Mouse (Mus musculus) kidney, postnatal 0 days (tissue): ENCODE results near the gene Nrxn2. TPM values are rescaled to one million over a fixed set of nuclear protein-coding genes. Genes with fewer than 3 reads are reported as not detected.

Source experiments
- ATAC-seq: fragments of 200-750 bp; cut with Nextera tagmentation; replicated peaks from 2 replicates; pipeline ENCODE4 v1.8.0; 2017; ENCODE audit warnings: low read depth, moderate number of reproducible peaks, moderate TSS enrichment, moderate library complexity; ENCODE audit not compliant: low FRiP score
- DNase-seq: peaks from one replicate; pipeline ENCODE4 v3.0.0-alpha.2; 2016; ENCODE audit warnings: low spot score
- H3K27ac ChIP-seq: fragments of 300-500 bp; sonication (generic); 2 replicates; pipeline ENCODE4 v1.5.1; 2014; ENCODE audit warnings: mild to moderate bottlenecking
- H3K27me3 ChIP-seq: fragments of 300-500 bp; sonication (generic); 2 replicates; pipeline ENCODE4 v1.6.1; 2014; ENCODE audit warnings: low read length, mixed read lengths; ENCODE audit not compliant: insufficient read depth
- H3K36me3 ChIP-seq: fragments of 300-500 bp; sonication (generic); 2 replicates; pipeline ENCODE4 v1.6.1; 2014; ENCODE audit warnings: low read length, mixed read lengths; ENCODE audit not compliant: insufficient read depth
- H3K4me1 ChIP-seq: fragments of 300-500 bp; sonication (generic); replicated peaks from 2 replicates; pipeline ENCODE4 v1.6.1; 2014; ENCODE audit warnings: antibody characterized with exemption, low read length, mixed read lengths; ENCODE audit not compliant: insufficient read depth
- H3K4me2 ChIP-seq: fragments of 300-500 bp; sonication (generic); 2 replicates; pipeline ENCODE4 v1.6.1; 2014; ENCODE audit warnings: mild to moderate bottlenecking, low read length, moderate library complexity, mixed read lengths
- H3K4me3 ChIP-seq: fragments of 300-500 bp; sonication (generic); replicated peaks from 2 replicates; pipeline ENCODE4 v1.5.1; 2014; ENCODE audit warnings: low read depth, low read length
- H3K9ac ChIP-seq: fragments of 300-500 bp; sonication (generic); 2 replicates; pipeline ENCODE4 v1.6.1; 2014; ENCODE audit warnings: low read depth, low read length
- H3K9me3 ChIP-seq: fragments of 300-500 bp; sonication (generic); replicated peaks from 2 replicates; pipeline ENCODE4 v1.6.1; 2016; ENCODE audit warnings: low read length, inconsistent platforms, mixed read lengths
- CTCF ChIP-seq: IDR thresholded peaks from 2 replicates; pipeline ENCODE4 v1.5.1; 2016; ENCODE audit warnings: antibody characterized with exemption, low read depth, mild to moderate bottlenecking, moderate library complexity
- WGBS: fragments of 180-500 bp; shearing (Covaris S2); extraction: QIAGEN DNeasy Blood & Tissue Kit; methylation state at CpG from one replicate; pipeline ENCODE4 v1.1.7; 2014; 5-methylcytosine and 5-hydroxymethylcytosine counted together
- polyA plus RNA-seq: library from polyadenylated mRNA; unstranded; fragments of >200 nt; fragmentation: Nextera tagmentation; extraction: Ambion mirVana; gene quantifications from 2 replicates; pipeline ENCODE4 v1.2.1, GENCODE M21; 2015

Gene Nrxn2
- polyA plus RNA-seq: 5.9 and 6.7 TPM in 2 replicates

- under 1% methylated on average over 38 of the region's 46 CpGs for WGBS
- H3K4me1 ChIP-seq: peaks cover 3% of the 10 kb centered on the region; the same call in 1 of the 2 replicates
- ATAC-seq: peak; percentile 83
- DNase-seq: peak; percentile 88
- no peak within 1 kb of the TSS for H3K27ac ChIP-seq
- H3K4me3 ChIP-seq: peak within 1 kb of the TSS; percentile 41
- no peak within 1 kb of the TSS for H3K9ac ChIP-seq
- peaks cover 25% of the 10 kb centered on the region for H3K27me3 ChIP-seq
- TF ChIP-seq CTCF: peak; percentile 89
- H3K4me2 ChIP-seq: peak within 1 kb of the TSS; percentile 82
- H3K9me3 ChIP-seq: no peaks in the 10 kb centered on the region
- H3K36me3 ChIP-seq: no peaks in the 10 kb centered on the region
Measured at GRCm38 (mm10) chr19:6418233-6418879, at the start of gene Nrxn2. Nrxn2 (plus strand) TSS chr19:6418731.

GRCm38 (mm10) chr19:6370175-6370574, 48.4 kb upstream of the Nrxn2 start:
- ATAC-seq: no peak

GRCm38 (mm10) chr19:6372433-6372832, 46.1 kb upstream of the Nrxn2 start:
- no peak for TF ChIP-seq CTCF
- 95% methylated on average over 3 of the region's 3 CpGs for WGBS
- H3K36me3 ChIP-seq: peaks cover 91% of the 10 kb centered on the region

More at GRCm38 (mm10) chr19:6370175-6370574, 48.4 kb upstream of the Nrxn2 start:
- no peaks in the 10 kb centered on the region for H3K9me3 ChIP-seq
- no peak overlapping the region for H3K4me2 ChIP-seq
- 82% methylated on average over 2 of the region's 2 CpGs for WGBS
- no peak overlapping the region for H3K27ac ChIP-seq
- H3K9ac ChIP-seq: no peak overlapping the region
- H3K4me1 ChIP-seq: peaks cover 2% of the 10 kb centered on the region; the same call in 1 of the 2 replicates
- peaks cover 88% of the 10 kb centered on the region for H3K36me3 ChIP-seq
- no peaks in the 10 kb centered on the region for H3K27me3 ChIP-seq
- TF ChIP-seq CTCF: no peak
- H3K4me3 ChIP-seq: no peak overlapping the region
- no peak for DNase-seq

GRCm38 (mm10) chr19:6373539-6374400, 44.8 kb upstream of the Nrxn2 start:
- peaks cover 80% of the 10 kb centered on the region for H3K36me3 ChIP-seq
- no peak overlapping the region for H3K4me2 ChIP-seq
- no peak overlapping the region for H3K27ac ChIP-seq
- H3K4me3 ChIP-seq: no peak overlapping the region
- H3K9me3 ChIP-seq: no peaks in the 10 kb centered on the region
- no peaks in the 10 kb centered on the region for H3K27me3 ChIP-seq
- H3K9ac ChIP-seq: no peak overlapping the region
- DNase-seq: peak; percentile 82
- peak; percentile 81 for TF ChIP-seq CTCF
- 64% methylated on average over 12 of the region's 12 CpGs for WGBS
- ATAC-seq: peak; percentile 7; the same call in 1 of the 2 replicates
- no peaks in the 10 kb centered on the region for H3K4me1 ChIP-seq

More at GRCm38 (mm10) chr19:6372433-6372832, 46.1 kb upstream of the Nrxn2 start:
- H3K4me1 ChIP-seq: no peaks in the 10 kb centered on the region
- H3K4me3 ChIP-seq: no peak overlapping the region
- no peak for DNase-seq
- H3K27me3 ChIP-seq: no peaks in the 10 kb centered on the region
- H3K27ac ChIP-seq: no peak overlapping the region
- no peaks in the 10 kb centered on the region for H3K9me3 ChIP-seq
- no peak overlapping the region for H3K9ac ChIP-seq
- ATAC-seq: no peak
- H3K4me2 ChIP-seq: no peak overlapping the region

GRCm38 (mm10) chr19:6374571-6374970, 44.0 kb upstream of the Nrxn2 start:
- Histone ChIP-seq H3K4me3 (no peak overlapping the region), H3K27ac (no peak overlapping the region), H3K9ac (no peak overlapping the region), H3K4me2 (no peak overlapping the region), H3K9me3 (no peaks in the 10 kb centered on the region), H3K4me1 (no peaks in the 10 kb centered on the region), H3K36me3 (peaks cover 75% of the 10 kb centered on the region), H3K27me3 (no peaks in the 10 kb centered on the region)
- DNase-seq (no peak), ATAC-seq (no peak)
- WGBS: 99% methylated on average over 10 of the region's 10 CpGs
- no peak for TF ChIP-seq CTCF
